Mouse (Mus musculus) cerebellum, adult 2 months (tissue): ENCODE data around the gene Gm19684. TPM values are rescaled to one million over a fixed set of nuclear protein-coding genes. Genes with fewer than 3 reads are reported as not detected.
"Not testable (repeated sequence)": the region's sequence is repeated elsewhere in the genome, so short reads cannot be mapped to it uniquely, and the experiment has no call there.

Experiments
- DNase-seq, 2 experiments: peaks; one replicate each; pipeline ENCODE4 v3.0.0; 2021
- H3K27ac ChIP-seq: fragments of 200-500 bp; 2 replicates; pipeline ENCODE4 v1.5.1; 2012; ENCODE audit warnings: low read length, control low read depth, inconsistent platforms; ENCODE audit not compliant: insufficient read depth
- H3K27me3 ChIP-seq: fragments of 200-500 bp; 2 replicates; pipeline ENCODE4 v1.6.1; 2012; ENCODE audit warnings: inconsistent platforms, mild to moderate bottlenecking, low read length, moderate library complexity; ENCODE audit not compliant: control insufficient read depth, insufficient read depth
- H3K4me1 ChIP-seq: fragments of 200-500 bp; 2 replicates; pipeline ENCODE4 v1.6.1; 2011; ENCODE audit warnings: low read length; ENCODE audit not compliant: control insufficient read depth, insufficient read depth
- H3K4me3 ChIP-seq: fragments of 200-500 bp; replicated peaks from 2 replicates; pipeline ENCODE3; 2011; ENCODE audit warnings: mild to moderate bottlenecking, low read depth, low read length, control low read depth; ENCODE audit not compliant: insufficient read depth
- CTCF ChIP-seq: fragments of 200-500 bp; IDR thresholded peaks from 2 replicates; pipeline ENCODE4 v1.5.1; 2011; ENCODE audit warnings: low read depth, mild to moderate bottlenecking, control low read depth, low read length, moderate library complexity, borderline replicate concordance; ENCODE audit not compliant: insufficient read depth
- POLR2A ChIP-seq: fragments of 200-500 bp; IDR thresholded peaks from 2 replicates; pipeline ENCODE4 v1.6.1; 2011; ENCODE audit warnings: low read length, control low read depth, borderline replicate concordance; ENCODE audit not compliant: insufficient read depth
- WGBS: fragments of 180-500 bp; shearing (Covaris S2); methylation state at CpG from one replicate; pipeline ENCODE4 v1.1.7; 2018; 5-methylcytosine and 5-hydroxymethylcytosine counted together
- polyA plus RNA-seq: library from polyadenylated mRNA; depleted of rRNA; stranded (reverse); fragments of >200 nt; gene quantifications from 2 replicates; pipeline ENCODE4 v1.2.3, GENCODE M21; 2012

The Gm19684 gene
- polyA plus RNA-seq, 1 experiment: not detected

DNA sequence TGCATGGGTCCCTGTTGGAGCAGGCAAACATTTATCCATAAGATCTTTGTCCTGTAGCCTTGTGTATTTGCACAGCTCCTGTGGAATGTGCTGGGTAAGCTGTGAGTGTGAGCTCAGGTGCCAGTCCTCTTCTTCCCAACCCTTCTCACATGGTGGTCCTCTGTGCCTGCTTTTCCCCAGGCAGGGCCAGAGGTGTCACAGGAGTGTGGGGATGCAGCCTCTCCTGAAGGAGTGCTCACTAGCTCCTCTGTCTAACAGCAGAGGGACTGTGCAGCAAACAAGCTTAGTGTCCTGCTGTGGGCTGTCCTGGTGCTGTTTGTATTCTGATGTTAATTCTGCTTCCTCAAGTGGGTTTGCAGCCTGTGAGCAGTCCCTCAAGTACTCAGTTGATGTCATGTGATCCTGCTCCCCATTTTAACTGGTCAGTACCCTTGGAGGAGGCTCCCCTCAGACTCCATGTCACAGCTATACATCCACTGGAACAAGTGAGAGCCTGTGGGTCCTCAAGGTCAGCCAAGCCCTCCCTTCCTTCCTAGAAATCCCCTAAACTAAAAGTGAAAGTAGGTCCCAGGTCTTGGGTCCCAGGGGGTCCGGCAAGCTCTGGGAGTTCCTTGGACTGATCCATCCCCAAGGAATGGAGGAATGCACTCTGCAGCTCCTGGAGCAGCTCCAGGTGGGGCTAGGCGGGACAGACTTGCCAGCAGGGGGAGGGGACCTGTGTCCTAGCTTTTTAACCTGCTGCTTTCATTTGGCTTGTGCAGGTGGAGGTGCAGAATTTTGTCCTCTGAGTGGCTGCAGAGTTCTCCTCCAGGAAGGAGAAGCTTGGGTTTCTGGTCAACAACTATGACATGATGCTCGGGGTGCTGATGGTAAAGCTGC is 33.0 kb downstream of the Gm19684 start:
- Histone ChIP-seq H3K27ac (no peak overlapping the region), H3K27me3 (peaks cover 1% of the 10 kb centered on the region; the same call in 1 of the 2 replicates), H3K4me3 (no peak overlapping the region), H3K4me1 (no peaks in the 10 kb centered on the region)
- no peak for TF ChIP-seq POLR2A
- TF ChIP-seq CTCF: no peak
- no peak for DNase-seq
- WGBS: 20% methylated on average over 3 of the region's 3 CpGs

- not testable (repeated sequence) for H3K27me3 ChIP-seq, H3K4me3 ChIP-seq, H3K4me1 ChIP-seq, DNase-seq, H3K27ac ChIP-seq
- under 1% methylated on average over 36 of the region's 36 CpGs for WGBS
Observed at GRCm38 (mm10) chr17:36157782-36158181, 36.3 kb downstream of the Gm19684 start.

GRCm38 (mm10) chr17:36158264-36158663 is 36.8 kb downstream of the Gm19684 start:
- not testable (repeated sequence) for H3K27me3 ChIP-seq, H3K4me1 ChIP-seq, H3K4me3 ChIP-seq, H3K27ac ChIP-seq, DNase-seq
- 7% methylated on average over 11 of the region's 11 CpGs for WGBS

DNA sequence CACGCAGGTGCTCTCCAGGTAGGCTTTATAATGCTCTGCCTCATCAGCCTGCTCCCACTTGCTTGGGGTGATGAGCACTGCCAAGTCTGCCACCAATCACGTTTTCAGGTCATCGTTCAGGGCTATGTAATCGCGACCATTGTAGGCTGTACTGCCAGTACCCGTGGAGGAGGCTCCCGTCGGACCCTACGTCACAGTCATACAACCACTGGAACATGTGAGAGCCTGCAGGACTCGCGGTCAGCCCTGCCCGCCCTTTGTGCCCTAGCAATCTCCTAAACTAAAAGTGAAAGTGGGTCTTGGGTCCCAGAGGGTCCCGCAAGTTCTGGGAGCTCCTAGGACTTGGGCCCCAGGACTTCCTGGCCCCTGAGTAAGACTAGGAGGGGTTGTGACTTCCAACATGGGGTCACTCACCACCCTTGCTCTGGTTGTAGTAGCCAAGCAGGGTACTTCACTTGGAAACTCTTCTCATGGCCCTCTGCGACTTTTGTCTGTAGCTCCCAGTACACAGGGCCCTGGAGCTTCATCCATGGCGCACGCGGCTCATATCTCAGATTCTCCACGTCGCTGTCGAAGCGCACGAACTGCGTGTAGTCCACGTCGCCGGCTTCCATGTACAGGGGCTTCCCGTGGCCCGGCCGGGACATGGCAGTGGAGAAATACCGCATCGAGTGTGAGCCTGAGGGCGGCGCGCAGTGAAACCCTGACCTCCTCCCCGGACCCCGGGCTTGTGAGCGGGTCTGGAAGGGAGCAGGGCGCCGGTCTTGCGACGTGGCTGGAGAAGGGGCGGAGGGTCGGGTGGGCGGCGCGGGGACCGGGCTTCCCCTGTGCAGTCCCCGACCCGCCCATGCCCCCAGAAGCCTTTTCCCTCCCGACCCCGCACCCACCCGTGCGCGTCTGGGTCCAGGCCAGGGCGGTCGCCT is 39.9 kb downstream of the Gm19684 start:
- no peaks in the 10 kb centered on the region for H3K4me1 ChIP-seq
- 2% methylated on average over 55 of the region's 56 CpGs for WGBS
- H3K27me3 ChIP-seq: peaks cover 2% of the 10 kb centered on the region; the same call in 1 of the 2 replicates
- DNase-seq: no peak
- no peak overlapping the region for H3K4me3 ChIP-seq
- no peak for TF ChIP-seq CTCF
- TF ChIP-seq POLR2A: no peak
- H3K27ac ChIP-seq: no peak overlapping the region

GRCm38 (mm10) chr17:36166901-36167300 is 45.4 kb downstream of the Gm19684 start:
- not testable (repeated sequence) for H3K4me1 ChIP-seq, H3K27me3 ChIP-seq, DNase-seq, H3K27ac ChIP-seq, H3K4me3 ChIP-seq
- 13% methylated on average over 2 of the region's 2 CpGs for WGBS

GRCm38 (mm10) chr17:36167306-36168038 is 46.0 kb downstream of the Gm19684 start:
- TF ChIP-seq CTCF: no peak
- TF ChIP-seq POLR2A: no peak
- WGBS: 2% methylated on average over 51 of the region's 51 CpGs
- Histone ChIP-seq H3K27me3 (peaks cover 3% of the 10 kb centered on the region; the same call in 1 of the 2 replicates), H3K4me3 (no peak overlapping the region), H3K4me1 (no peaks in the 10 kb centered on the region), H3K27ac (no peak overlapping the region)
- DNase-seq: no peak

DNA sequence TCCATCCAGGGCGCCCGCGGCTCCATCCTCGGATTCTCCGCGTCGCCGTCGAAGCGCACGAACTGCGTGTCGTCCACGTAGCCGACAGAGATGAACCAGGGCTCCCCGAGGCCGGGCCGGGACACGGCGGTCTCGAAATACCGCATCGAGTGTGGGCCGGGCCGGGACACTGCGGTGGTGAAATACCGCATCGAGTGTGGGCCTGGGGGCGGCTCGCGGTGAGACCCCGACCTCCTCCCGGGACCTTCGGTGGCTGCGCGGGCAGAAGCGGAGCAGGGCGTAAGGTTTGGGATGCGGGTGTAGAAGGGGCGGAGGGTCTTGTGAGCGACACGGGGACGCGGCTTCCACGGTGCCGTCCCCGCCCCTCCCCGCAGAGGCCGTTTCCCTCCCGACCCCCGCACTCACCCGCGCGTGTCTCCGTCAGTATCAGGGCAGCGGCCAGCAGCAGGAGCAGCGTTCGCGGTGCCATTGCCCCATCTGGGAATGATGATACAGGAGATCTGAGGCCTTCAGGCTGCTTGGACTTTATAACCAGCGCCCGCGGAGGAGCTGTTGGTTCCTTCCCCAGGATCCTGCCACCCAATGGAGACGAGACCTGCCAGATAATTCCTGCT is 46.7 kb downstream of the Gm19684 start, which contains the start of gene Gm8909:
Gene Gm8909 (minus strand): TSS at position 499 of the 614 bp plus-strand sequence.
- TF ChIP-seq POLR2A (no peak), CTCF (no peak)
- no peak within 1 kb of the TSS for H3K27ac ChIP-seq
- no peaks in the 10 kb centered on the region for H3K4me1 ChIP-seq
- 3% methylated on average over 62 of the region's 63 CpGs for WGBS
- no peak within 1 kb of the TSS for H3K4me3 ChIP-seq
- no peak for DNase-seq
- H3K27me3 ChIP-seq: peaks cover 3% of the 10 kb centered on the region; the same call in 1 of the 2 replicates

DNA sequence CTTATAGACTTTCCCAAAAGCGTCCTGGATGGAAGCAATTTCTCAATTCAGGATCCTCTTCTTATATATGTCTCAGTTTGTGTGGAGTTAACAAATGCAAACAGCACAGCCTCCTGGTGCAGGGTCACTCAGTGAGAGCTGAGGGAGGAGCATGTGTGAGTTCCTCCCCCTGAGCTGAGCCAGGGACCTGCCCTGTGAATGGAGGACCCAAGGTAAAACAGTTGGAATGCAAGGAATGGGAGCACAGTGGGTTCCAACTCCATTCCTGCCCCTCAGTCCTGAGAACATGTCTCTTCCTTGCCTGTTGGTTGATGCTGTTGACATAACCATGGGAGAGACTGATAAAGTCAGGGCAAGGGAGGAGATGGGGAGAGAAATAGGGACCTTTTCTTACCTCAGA is 47.6 kb downstream of the Gm19684 start:
- DNase-seq, H3K4me1 ChIP-seq, H3K27ac ChIP-seq, H3K27me3 ChIP-seq, H3K4me3 ChIP-seq: not testable (repeated sequence)
- 53% methylated on average over 1 of the region's 1 CpGs for WGBS
